Mouse (Mus musculus) ovary, postnatal 14 days (tissue): ENCODE results near the gene Sec14l1.

Experiments used
- DNase-seq: peaks from one replicate; pipeline ENCODE4 v3.0.0; 2022; ENCODE audit warnings: low spot score

Gene Sec14l1

GRCm38 (mm10) chr11:117183841-117184240 is 68.9 kb downstream of the Sec14l1 start:
- DNase-seq: no peak

- no peak for DNase-seq
Measured at GRCm38 (mm10) chr11:117185076-117185933, 70.3 kb downstream of the Sec14l1 start.

GRCm38 (mm10) chr11:117191524-117191923 is 76.6 kb downstream of the Sec14l1 start:
- no peak for DNase-seq

- no peak for DNase-seq
Measured at GRCm38 (mm10) chr11:117194475-117194937, 79.5 kb downstream of the Sec14l1 start.

- DNase-seq: no peak
Measured at GRCm38 (mm10) chr11:117195616-117196015, 80.6 kb downstream of the Sec14l1 start.

- no peak for DNase-seq
Measured at GRCm38 (mm10) chr11:117196681-117197080, 81.7 kb downstream of the Sec14l1 start.

- no peak for DNase-seq
Measured at GRCm38 (mm10) chr11:117198122-117198521, 83.2 kb downstream of the Sec14l1 start.

GRCm38 (mm10) chr11:117199282-117200175 is 84.6 kb downstream of the Sec14l1 start, which contains the start of gene Sept9:
TSS of gene Sept9 (plus strand) at chr11:117199661.
- no peak for DNase-seq

- no peak for DNase-seq
Measured at GRCm38 (mm10) chr11:117201846-117202245, 86.9 kb downstream of the Sec14l1 start.

- no peak for DNase-seq
Measured at GRCm38 (mm10) chr11:117204606-117205005, 89.6 kb downstream of the Sec14l1 start.

GRCm38 (mm10) chr11:117205042-117205441 is 90.1 kb downstream of the Sec14l1 start:
- DNase-seq: peak; percentile 43

- no peak for DNase-seq
Measured at GRCm38 (mm10) chr11:117205447-117205846, 90.5 kb downstream of the Sec14l1 start.

- no peak for DNase-seq
Measured at GRCm38 (mm10) chr11:117207436-117207835, 92.5 kb downstream of the Sec14l1 start.

- no peak for DNase-seq
Measured at GRCm38 (mm10) chr11:117208151-117208673, 93.2 kb downstream of the Sec14l1 start.
